Mouse (Mus musculus) C2C12 (cell line): ENCODE results near the gene Med28.

Experiments
- CEBPB ChIP-seq: IDR thresholded peaks from one replicate; pipeline ENCODE4 v1.6.1; 2011; ENCODE audit warnings: low read depth, mild to moderate bottlenecking, control low read depth, moderate library complexity
- CTCF ChIP-seq: IDR thresholded peaks from one replicate; pipeline ENCODE4 v1.5.1; 2011; ENCODE audit not compliant: control insufficient read depth, insufficient read depth, insufficient read length
- FOSL1 ChIP-seq: IDR thresholded peaks from one replicate; pipeline ENCODE4 v1.8.0; 2011; ENCODE audit warnings: mild to moderate bottlenecking, low read length; ENCODE audit not compliant: poor library complexity, insufficient read depth, severe bottlenecking
- MAX ChIP-seq: IDR thresholded peaks from one replicate; pipeline ENCODE4 v1.6.1; 2011; ENCODE audit warnings: mild to moderate bottlenecking, control low read depth
- MYOD1 ChIP-seq: IDR thresholded peaks from one replicate; pipeline ENCODE4 v1.6.1; 2011; ENCODE audit warnings: low read depth; ENCODE audit not compliant: control insufficient read depth, insufficient read length
- MYOG ChIP-seq: IDR thresholded peaks from one replicate; pipeline ENCODE4 v1.6.1; 2011; ENCODE audit not compliant: control insufficient read depth, insufficient read length; ENCODE audit errors: extremely low read depth
- USF1 ChIP-seq: IDR thresholded peaks from one replicate; pipeline ENCODE4 v1.6.1; 2011; ENCODE audit warnings: low read depth, mild to moderate bottlenecking, control low read depth, moderate library complexity

GRCm38 (mm10) chr5:45512908-45513307, 7.1 kb upstream of the Med28 start:
- TF ChIP-seq CTCF: no peak
- TF ChIP-seq USF1: no peak
- TF ChIP-seq MYOG: no peak
- no peak for TF ChIP-seq CEBPB
- TF ChIP-seq MAX: no peak
- TF ChIP-seq MYOD1: no peak
- TF ChIP-seq FOSL1: no peak
